12 mouse cellular contexts compared by ENCODE assay signal in the genomic region with DNA sequence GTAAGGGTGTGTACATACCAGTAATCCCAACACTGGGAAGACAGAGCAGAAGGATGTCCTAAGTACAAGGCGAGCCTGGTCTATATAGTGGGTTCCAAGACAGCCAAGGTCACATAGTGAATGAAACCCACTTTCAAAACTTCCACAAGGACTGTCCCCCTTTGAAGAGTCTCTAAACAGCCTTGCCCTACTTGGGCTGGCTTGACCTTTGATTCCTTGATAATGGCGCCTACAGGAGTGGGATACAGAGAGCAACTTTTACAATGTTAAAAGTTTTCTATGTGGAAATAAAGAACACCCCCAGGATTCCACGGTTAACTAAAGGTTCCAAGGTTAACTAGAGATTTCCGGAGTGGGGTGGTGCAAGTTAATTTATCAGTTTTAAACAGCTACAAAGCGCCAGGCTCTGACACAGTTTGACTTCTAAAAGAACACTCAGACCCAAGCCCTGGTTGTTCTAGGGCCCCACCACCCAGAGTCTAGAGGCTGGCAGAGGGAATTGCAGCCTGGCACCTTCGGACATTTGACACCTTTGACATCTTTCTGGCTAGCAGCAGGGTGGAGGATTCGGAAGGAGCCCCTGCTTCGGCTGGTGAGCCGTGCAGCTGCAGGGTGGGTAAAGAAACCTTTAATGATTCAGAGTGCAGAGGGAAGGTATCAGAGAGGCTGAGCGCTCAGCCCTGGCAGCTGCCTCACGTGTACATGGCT. TPM values are rescaled to one million over a fixed set of nuclear protein-coding genes. Genes with fewer than 3 reads are reported as not detected.
DNase-seq lines count a peak whose midpoint lies in the region; ATAC-seq and TF ChIP-seq lines count a peak whose summit lies in the region.
"Had no signal": no experiment of that assay in that cellular context is flagged by ENCODE, and none has a peak within 500 bp of the region (broad histone marks: within the 10 kb centered on the region; RNA-seq: fewer than 3 reads in every experiment).

No protein-coding gene starts in this region.

- no peak overlapping the region for H3K4me3 ChIP-seq in heart, embryonic 12.5 days
- no peak overlapping the region for H3K4me3 ChIP-seq in lung, postnatal 0 days (ENCODE audit: low read depth, low read length)
- H3K4me3 ChIP-seq in intestine, embryonic 16.5 days (ENCODE audit: low read length) = peak overlapping the region; percentile 21
- H3K4me3 ChIP-seq in stomach, embryonic 15.5 days (replicated peaks) = no peak overlapping the region
- no peak overlapping the region for H3K4me3 ChIP-seq in forebrain, embryonic 11.5 days (ENCODE audit: low read depth, low read length)
- no peak overlapping the region for H3K4me3 ChIP-seq in forebrain, embryonic 13.5 days
- H3K4me3 ChIP-seq: embryonic facial prominence, embryonic 13.5 days had no signal

- no peaks in the 10 kb centered on the region for H3K9me3 ChIP-seq in heart, embryonic 12.5 days (replicated peaks)
- H3K9me3 ChIP-seq in lung, postnatal 0 days (ENCODE audit: low read length) = no peaks in the 10 kb centered on the region
- no peaks in the 10 kb centered on the region for H3K9me3 ChIP-seq in intestine, embryonic 16.5 days (ENCODE audit: control insufficient read depth, low read length)
- no peaks in the 10 kb centered on the region for H3K9me3 ChIP-seq in stomach, embryonic 15.5 days
- H3K9me3 ChIP-seq in forebrain, embryonic 11.5 days (ENCODE audit: control insufficient read depth, low read length) = no peaks in the 10 kb centered on the region
- H3K9me3 ChIP-seq in forebrain, embryonic 13.5 days (replicated peaks) = no peaks in the 10 kb centered on the region
- H3K9me3 ChIP-seq: embryonic facial prominence, embryonic 13.5 days had no signal

- intact Hi-C loops in heart, postnatal 25 days (cut with DNase I) = no loop called here

- H3K4me2 ChIP-seq in heart, embryonic 12.5 days = peak overlapping the region; percentile 84; the same call in 1 of the 2 replicates
- H3K4me2 ChIP-seq in lung, postnatal 0 days (replicated peaks; ENCODE audit: low read depth, low read length) = 0 out of 2 replicates have a peak overlapping the region, but pooled peaks have one; percentile 71
- H3K4me2 ChIP-seq in intestine, embryonic 16.5 days (ENCODE audit: low read depth, low read length) = peak overlapping the region; percentile 71
- peak overlapping the region; percentile 71; the same call in 1 of the 2 replicates for H3K4me2 ChIP-seq in stomach, embryonic 15.5 days
- H3K4me2 ChIP-seq in forebrain, embryonic 11.5 days (ENCODE audit: low read depth, low read length, severe bottlenecking) = no peak overlapping the region
- H3K4me2 ChIP-seq in forebrain, embryonic 13.5 days = no peak overlapping the region
- H3K4me2 ChIP-seq: embryonic facial prominence, embryonic 13.5 days had no signal

- 82% methylated on average over 11 of the region's 11 CpGs for WGBS in heart, embryonic 12.5 days
- WGBS in lung, postnatal 0 days = 73% methylated on average over 11 of the region's 11 CpGs
- 66% methylated on average over 11 of the region's 11 CpGs for WGBS in intestine, embryonic 16.5 days
- 63% methylated on average over 11 of the region's 11 CpGs for WGBS in stomach, embryonic 15.5 days
- WGBS in forebrain, embryonic 11.5 days = 85% methylated on average over 11 of the region's 11 CpGs
- WGBS in forebrain, embryonic 13.5 days = 87% methylated on average over 11 of the region's 11 CpGs

- DNase-seq in heart, postnatal 25 days (ENCODE audit: low spot score) = no peak
- no peak for DNase-seq in lung, postnatal 0 days (ENCODE audit: low spot score)
- no peak for DNase-seq in lung, postnatal 14 days
- no peak for DNase-seq in forebrain, embryonic 11.5 days (ENCODE audit: low spot score)
- DNase-seq: gastrocnemius, postnatal 10 days; right cerebral cortex, adult 18-20 months; thymus, postnatal 14 days had no signal

- no peak for ATAC-seq in heart, embryonic 12.5 days (ENCODE audit: insufficient number of reproducible peaks, low FRiP score)
- no peak for ATAC-seq in lung, postnatal 0 days
- no peak for ATAC-seq in intestine, embryonic 16.5 days
- ATAC-seq in stomach, embryonic 15.5 days (ENCODE audit: insufficient read depth, low FRiP score, low read depth) = no peak
- ATAC-seq in forebrain, embryonic 11.5 days (replicated peaks; ENCODE audit: low FRiP score) = no peak
- no peak for ATAC-seq in forebrain, embryonic 13.5 days

- peaks cover 39% of the 10 kb centered on the region for H3K4me1 ChIP-seq in heart, embryonic 12.5 days (replicated peaks)
- peaks cover 10% of the 10 kb centered on the region; the same call in 1 of the 2 replicates for H3K4me1 ChIP-seq in lung, postnatal 0 days (ENCODE audit: insufficient read depth, low read depth, low read length)
- peaks cover 43% of the 10 kb centered on the region for H3K4me1 ChIP-seq in intestine, embryonic 16.5 days (ENCODE audit: control insufficient read depth, insufficient read depth, low read length)
- H3K4me1 ChIP-seq in stomach, embryonic 15.5 days = peaks cover 39% of the 10 kb centered on the region
- H3K4me1 ChIP-seq in forebrain, embryonic 11.5 days (replicated peaks; ENCODE audit: control insufficient read depth, insufficient read depth, low read length) = peaks cover 7% of the 10 kb centered on the region; the same call in 1 of the 2 replicates
- peaks cover 27% of the 10 kb centered on the region for H3K4me1 ChIP-seq in forebrain, embryonic 13.5 days

- no peak for TF ChIP-seq CTCF in lung, postnatal 0 days (IDR thresholded peaks at IDR 0.05)

- H3K9ac ChIP-seq in heart, embryonic 12.5 days = 0 out of 2 replicates have a peak overlapping the region, but pooled peaks have one; percentile 6
- H3K9ac ChIP-seq in lung, postnatal 0 days (replicated peaks; ENCODE audit: low read depth) = no peak overlapping the region
- peak overlapping the region; percentile 50 for H3K9ac ChIP-seq in intestine, embryonic 16.5 days (ENCODE audit: low read depth, low read length)
- no peak overlapping the region for H3K9ac ChIP-seq in stomach, embryonic 15.5 days
- no peak overlapping the region for H3K9ac ChIP-seq in forebrain, embryonic 11.5 days (ENCODE audit: low read length)
- H3K9ac ChIP-seq in forebrain, embryonic 13.5 days = no peak overlapping the region
- H3K9ac ChIP-seq: embryonic facial prominence, embryonic 13.5 days had no signal

- H3K36me3 ChIP-seq in heart, embryonic 12.5 days = peaks cover 32% of the 10 kb centered on the region
- peaks cover 19% of the 10 kb centered on the region for H3K36me3 ChIP-seq in lung, postnatal 0 days (ENCODE audit: insufficient read depth, low read length)
- 0 out of 2 replicates have a peak, but pooled peaks cover 2% of the 10 kb centered on the region for H3K36me3 ChIP-seq in intestine, embryonic 16.5 days (ENCODE audit: control insufficient read depth, insufficient read depth, low read length)
- peaks cover 14% of the 10 kb centered on the region; the same call in 1 of the 2 replicates for H3K36me3 ChIP-seq in stomach, embryonic 15.5 days
- H3K36me3 ChIP-seq in forebrain, embryonic 11.5 days (ENCODE audit: control insufficient read depth, insufficient read depth, low read length) = no peaks in the 10 kb centered on the region; the same call in 1 of the 2 replicates
- peaks cover 36% of the 10 kb centered on the region for H3K36me3 ChIP-seq in forebrain, embryonic 13.5 days (ENCODE audit: poor library complexity, severe bottlenecking)

- no peak for TF ChIP-seq EP300 in lung, postnatal 0 days (IDR thresholded peaks at IDR 0.05)

- no peaks in the 10 kb centered on the region for H3K27me3 ChIP-seq in heart, embryonic 12.5 days (replicated peaks)
- H3K27me3 ChIP-seq in lung, postnatal 0 days (replicated peaks; ENCODE audit: insufficient read depth, low read length) = no peaks in the 10 kb centered on the region
- no peaks in the 10 kb centered on the region for H3K27me3 ChIP-seq in intestine, embryonic 16.5 days (replicated peaks; ENCODE audit: control insufficient read depth, insufficient read depth, low read length)
- H3K27me3 ChIP-seq in stomach, embryonic 15.5 days (replicated peaks) = no peaks in the 10 kb centered on the region
- no peaks in the 10 kb centered on the region for H3K27me3 ChIP-seq in forebrain, embryonic 11.5 days (ENCODE audit: control insufficient read depth, insufficient read depth, low read length)
- H3K27me3 ChIP-seq in forebrain, embryonic 13.5 days = 0 out of 2 replicates have a peak, but pooled peaks cover 2% of the 10 kb centered on the region
- H3K27me3 ChIP-seq: embryonic facial prominence, embryonic 13.5 days had no signal

- no peak overlapping the region for H3K27ac ChIP-seq in heart, embryonic 12.5 days (ENCODE audit: poor library complexity, severe bottlenecking)
- 0 out of 2 replicates have a peak overlapping the region, but pooled peaks have one; percentile 71 for H3K27ac ChIP-seq in lung, postnatal 0 days (ENCODE audit: low read length)
- H3K27ac ChIP-seq in intestine, embryonic 16.5 days (ENCODE audit: low read length) = peak overlapping the region; percentile 82
- no peak overlapping the region for H3K27ac ChIP-seq in stomach, embryonic 15.5 days
- no peak overlapping the region for H3K27ac ChIP-seq in forebrain, embryonic 11.5 days (ENCODE audit: low read depth, low read length)
- H3K27ac ChIP-seq in forebrain, embryonic 13.5 days = no peak overlapping the region
- H3K27ac ChIP-seq: embryonic facial prominence, embryonic 13.5 days had no signal

RNA-seq across cellular contexts. Expression of a gene that starts 4.8 kb away (rescaled TPM):
- polyA plus RNA-seq in heart, embryonic 12.5 days (2016; fragmentation: Nextera tagmentation; extraction: Ambion mirVana) = 13.3 and 13.5 TPM in 2 replicates
- 10 to 100 TPM; 18.0 to 21.1 TPM for total RNA-seq in heart, postnatal 25 days (2021)
- polyA plus RNA-seq in lung, postnatal 0 days (2015; fragmentation: Nextera tagmentation; extraction: Ambion mirVana) = 17.6 and 25.7 TPM in 2 replicates
- 16.4 and 18.0 TPM in 2 replicates for polyA plus RNA-seq in intestine, embryonic 16.5 days (2015; fragmentation: Nextera tagmentation; extraction: Ambion mirVana)
- 14.8 and 15.4 TPM in 2 replicates for polyA plus RNA-seq in stomach, embryonic 15.5 days (2015; fragmentation: Nextera tagmentation; extraction: Ambion mirVana)
- polyA plus RNA-seq in forebrain, embryonic 11.5 days (2014; fragmentation: Nextera tagmentation; extraction: Ambion mirVana) = 4.2 and 4.6 TPM in 2 replicates
- polyA plus RNA-seq in forebrain, embryonic 13.5 days (2015; fragmentation: Nextera tagmentation; extraction: Ambion mirVana) = 6.9 and 7.3 TPM in 2 replicates

RNA-seq across cellular contexts. Expression of a gene that starts 6.7 kb away (rescaled TPM):
- 90.0 and 92.9 TPM in 2 replicates for polyA plus RNA-seq in heart, embryonic 12.5 days (2016; fragmentation: Nextera tagmentation; extraction: Ambion mirVana)
- total RNA-seq in heart, postnatal 25 days (2021) = 10 to 100 TPM; 33.9 to 41.2 TPM
- 202 and 208 TPM in 2 replicates for polyA plus RNA-seq in lung, postnatal 0 days (2015; fragmentation: Nextera tagmentation; extraction: Ambion mirVana)
- polyA plus RNA-seq in intestine, embryonic 16.5 days (2015; fragmentation: Nextera tagmentation; extraction: Ambion mirVana) = 159 and 162 TPM in 2 replicates
- polyA plus RNA-seq in stomach, embryonic 15.5 days (2015; fragmentation: Nextera tagmentation; extraction: Ambion mirVana) = 123 and 132 TPM in 2 replicates
- polyA plus RNA-seq in forebrain, embryonic 11.5 days (2014; fragmentation: Nextera tagmentation; extraction: Ambion mirVana) = 102 and 106 TPM in 2 replicates
- polyA plus RNA-seq in forebrain, embryonic 13.5 days (2015; fragmentation: Nextera tagmentation; extraction: Ambion mirVana) = 122 and 125 TPM in 2 replicates

RNA-seq across cellular contexts. Expression of a gene that starts 12.9 kb away (rescaled TPM):
- 17.2 and 19.9 TPM in 2 replicates for polyA plus RNA-seq in heart, embryonic 12.5 days (2016; fragmentation: Nextera tagmentation; extraction: Ambion mirVana)
- total RNA-seq in heart, postnatal 25 days (2021) = 10 to 100 TPM in 1 of 2 experiments, 1 to 10 TPM in 1; 9.4 to 10.1 TPM
- 23.0 and 24.2 TPM in 2 replicates for polyA plus RNA-seq in lung, postnatal 0 days (2015; fragmentation: Nextera tagmentation; extraction: Ambion mirVana)
- polyA plus RNA-seq in intestine, embryonic 16.5 days (2015; fragmentation: Nextera tagmentation; extraction: Ambion mirVana) = 27.6 and 27.7 TPM in 2 replicates
- polyA plus RNA-seq in stomach, embryonic 15.5 days (2015; fragmentation: Nextera tagmentation; extraction: Ambion mirVana) = 25.7 and 28.2 TPM in 2 replicates
- polyA plus RNA-seq in forebrain, embryonic 11.5 days (2014; fragmentation: Nextera tagmentation; extraction: Ambion mirVana) = 21.4 and 21.5 TPM in 2 replicates
- 27.2 and 28.2 TPM in 2 replicates for polyA plus RNA-seq in forebrain, embryonic 13.5 days (2015; fragmentation: Nextera tagmentation; extraction: Ambion mirVana)

RNA-seq across cellular contexts. Expression of a gene that starts 15.1 kb away (rescaled TPM):
- polyA plus RNA-seq in heart, embryonic 12.5 days (2016; fragmentation: Nextera tagmentation; extraction: Ambion mirVana) = 36.0 and 39.7 TPM in 2 replicates
- total RNA-seq in heart, postnatal 25 days (2021) = 10 to 100 TPM; 15.7 to 16.6 TPM
- polyA plus RNA-seq in lung, postnatal 0 days (2015; fragmentation: Nextera tagmentation; extraction: Ambion mirVana) = 26.1 and 27.4 TPM in 2 replicates
- 30.0 and 33.0 TPM in 2 replicates for polyA plus RNA-seq in intestine, embryonic 16.5 days (2015; fragmentation: Nextera tagmentation; extraction: Ambion mirVana)
- polyA plus RNA-seq in stomach, embryonic 15.5 days (2015; fragmentation: Nextera tagmentation; extraction: Ambion mirVana) = 38.3 and 39.9 TPM in 2 replicates
- 109 and 113 TPM in 2 replicates for polyA plus RNA-seq in forebrain, embryonic 11.5 days (2014; fragmentation: Nextera tagmentation; extraction: Ambion mirVana)
- polyA plus RNA-seq in forebrain, embryonic 13.5 days (2015; fragmentation: Nextera tagmentation; extraction: Ambion mirVana) = 61.9 and 64.8 TPM in 2 replicates

RNA-seq across cellular contexts. Expression of a gene that starts 20.2 kb away (rescaled TPM):
- 48.3 and 52.1 TPM in 2 replicates for polyA plus RNA-seq in heart, embryonic 12.5 days (2016; fragmentation: Nextera tagmentation; extraction: Ambion mirVana)
- 10 to 100 TPM; 56.3 to 59.6 TPM for total RNA-seq in heart, postnatal 25 days (2021)
- 80.5 and 83.3 TPM in 2 replicates for polyA plus RNA-seq in lung, postnatal 0 days (2015; fragmentation: Nextera tagmentation; extraction: Ambion mirVana)
- polyA plus RNA-seq in intestine, embryonic 16.5 days (2015; fragmentation: Nextera tagmentation; extraction: Ambion mirVana) = 17.3 and 17.8 TPM in 2 replicates
- 23.9 and 26.8 TPM in 2 replicates for polyA plus RNA-seq in stomach, embryonic 15.5 days (2015; fragmentation: Nextera tagmentation; extraction: Ambion mirVana)
- 8.1 and 11.9 TPM in 2 replicates for polyA plus RNA-seq in forebrain, embryonic 11.5 days (2014; fragmentation: Nextera tagmentation; extraction: Ambion mirVana)
- polyA plus RNA-seq in forebrain, embryonic 13.5 days (2015; fragmentation: Nextera tagmentation; extraction: Ambion mirVana) = 7.0 and 10.1 TPM in 2 replicates

Comparison
In these comparisons a context has a peak if more than half of its experiments do, and no peak if none do; other contexts are left out.
1. H3K27ac ChIP-seq: peak in lung, postnatal 0 days (single experiment) and intestine, embryonic 16.5 days (single experiment); none in heart, embryonic 12.5 days (single experiment), stomach, embryonic 15.5 days (single experiment), forebrain, embryonic 11.5 days (single experiment) and forebrain, embryonic 13.5 days (single experiment).
2. H3K4me2 ChIP-seq: peak in heart, embryonic 12.5 days (single experiment), lung, postnatal 0 days (single experiment), intestine, embryonic 16.5 days (single experiment) and stomach, embryonic 15.5 days (single experiment); none in forebrain, embryonic 11.5 days (single experiment) and forebrain, embryonic 13.5 days (single experiment).
3. H3K9ac ChIP-seq: peak in heart, embryonic 12.5 days (single experiment) and intestine, embryonic 16.5 days (single experiment); none in lung, postnatal 0 days (single experiment), stomach, embryonic 15.5 days (single experiment), forebrain, embryonic 11.5 days (single experiment) and forebrain, embryonic 13.5 days (single experiment).